Mouse (Mus musculus) neural tube, embryonic 10.5 days (tissue): Measurements from ENCODE around the gene Gpr65.
"Not testable (repeated sequence)": the region's sequence is repeated elsewhere in the genome, so short reads cannot be mapped to it uniquely, and the experiment has no call there.

Source experiments
- DNase-seq: peaks from one replicate; pipeline ENCODE4 v3.0.0-alpha.2; 2017; ENCODE audit warnings: low spot score; ENCODE audit errors: extremely low spot score

The Gpr65 gene

DNA sequence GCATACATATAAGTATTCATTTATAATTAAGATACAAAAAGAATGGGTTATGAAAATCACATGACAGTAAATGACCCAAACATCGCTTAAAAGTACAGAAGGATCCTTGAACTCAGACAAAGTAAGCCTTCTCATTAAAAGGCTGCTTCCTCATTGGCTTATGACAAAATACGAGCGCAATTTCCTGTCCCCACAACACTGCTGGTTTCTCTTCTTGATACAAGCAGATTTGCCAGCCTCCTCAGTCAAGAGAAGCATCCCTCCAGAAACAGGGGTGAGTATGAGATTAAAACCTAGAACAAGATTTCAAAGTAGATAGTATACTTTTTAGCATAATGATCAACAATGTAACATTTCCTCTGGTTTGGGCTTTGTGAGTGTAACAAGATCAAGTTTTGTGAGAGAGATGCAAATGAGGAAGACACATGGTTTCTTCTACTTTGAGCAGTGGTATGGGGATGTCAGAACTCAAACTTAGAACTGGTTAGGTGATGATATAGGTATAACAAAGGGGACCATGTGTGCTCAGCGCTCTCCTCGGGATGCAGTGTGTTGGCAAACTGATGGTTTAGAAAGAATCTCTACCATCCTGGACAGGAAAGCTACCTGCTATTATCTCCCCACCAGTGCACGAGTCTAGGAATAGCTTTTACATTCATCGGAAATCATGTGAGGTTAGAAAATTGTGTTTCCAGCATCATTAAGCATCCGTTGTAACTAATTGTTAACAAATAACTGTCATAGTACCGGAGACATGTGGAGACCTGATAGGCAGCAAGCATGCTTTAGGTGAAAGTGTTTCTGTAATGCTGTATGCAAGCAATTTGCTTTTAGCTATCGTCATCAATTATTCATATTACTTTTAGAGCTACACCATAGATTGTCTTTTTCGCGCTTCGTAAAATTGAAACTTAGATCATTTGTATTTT is at the start of gene Gpr65:
Gene Gpr65, plus strand, starts transcription at position 195 of the 929 bp plus-strand sequence.
- DNase-seq, result no peak

DNA sequence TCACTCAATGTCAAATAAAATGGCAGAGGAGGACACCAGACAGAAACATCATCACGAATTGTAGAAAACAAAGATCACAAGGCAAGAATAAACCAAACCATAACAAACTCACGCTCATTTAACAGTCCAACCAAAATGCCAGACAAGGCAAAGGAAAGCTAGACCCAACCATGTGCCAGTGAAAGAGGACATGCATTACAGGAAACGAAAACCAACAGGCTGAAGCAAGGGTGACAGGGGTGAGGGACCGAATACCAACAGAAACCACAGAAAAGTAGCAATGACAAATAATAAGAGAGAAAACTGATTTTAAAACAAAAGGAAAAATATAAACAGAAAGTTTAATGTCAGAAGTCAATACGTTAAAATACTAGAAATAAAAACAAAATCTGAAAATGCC is 45.1 kb upstream of the Gpr65 start:
- DNase-seq, result no peak

DNA sequence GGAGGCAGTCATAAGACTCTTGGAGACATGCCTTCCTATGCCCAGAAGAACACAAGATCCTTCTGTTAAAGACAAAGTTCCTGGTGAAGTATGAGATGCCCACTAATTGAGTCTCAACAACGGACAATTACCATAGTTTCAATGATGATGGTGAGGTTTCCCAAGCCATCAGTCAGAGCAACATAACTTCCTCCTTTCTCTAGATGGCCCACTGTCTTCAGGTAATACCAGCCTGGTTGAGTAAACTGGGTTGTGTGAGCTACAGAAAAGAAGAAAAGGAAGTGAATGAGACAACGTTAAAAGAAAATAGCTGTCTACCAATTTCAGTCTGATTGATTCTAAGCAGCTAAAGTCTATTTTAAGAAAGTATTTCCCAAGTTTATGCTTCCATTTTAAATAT is 41.4 kb upstream of the Gpr65 start:
- DNase-seq, result no peak

DNA sequence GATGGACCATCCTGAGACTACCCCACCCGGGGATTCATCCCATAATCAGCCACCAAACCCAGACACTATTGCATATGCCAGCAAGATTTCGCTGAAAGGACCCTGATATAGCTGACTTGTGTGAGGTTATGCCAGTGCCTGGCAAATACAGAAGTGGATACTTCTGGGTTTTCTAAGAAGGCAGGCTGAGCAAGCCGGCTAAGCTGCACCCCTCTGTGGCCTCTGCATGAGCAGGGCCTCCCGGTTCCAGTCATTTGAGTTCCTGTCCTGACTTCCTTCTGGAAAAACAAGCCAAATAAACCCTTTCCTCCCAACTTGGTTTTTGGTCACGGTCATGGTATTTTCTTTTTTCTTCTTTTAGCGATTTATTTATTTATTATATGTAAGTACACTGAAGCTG is 30.0 kb upstream of the Gpr65 start:
- not testable (repeated sequence) for DNase-seq

DNA sequence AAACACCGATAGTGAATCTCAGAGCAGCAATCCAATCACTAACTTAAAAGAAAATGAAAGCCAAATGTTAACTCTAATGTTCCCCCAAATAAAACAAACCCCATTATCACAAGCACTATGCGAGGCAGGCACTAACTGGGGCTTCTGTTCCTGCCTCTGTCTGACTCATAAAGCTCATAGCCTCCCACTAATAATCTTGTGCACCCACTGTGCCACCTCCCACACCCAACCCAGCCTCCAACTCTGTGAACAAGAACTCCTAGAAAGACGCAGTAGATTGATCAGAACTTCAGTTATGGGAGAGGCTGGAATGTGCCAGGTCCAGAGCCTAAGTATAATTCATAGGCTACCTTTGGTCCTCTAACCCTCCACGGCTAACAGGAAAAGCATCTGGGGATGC is 24.3 kb upstream of the Gpr65 start:
- no peak for DNase-seq

DNA sequence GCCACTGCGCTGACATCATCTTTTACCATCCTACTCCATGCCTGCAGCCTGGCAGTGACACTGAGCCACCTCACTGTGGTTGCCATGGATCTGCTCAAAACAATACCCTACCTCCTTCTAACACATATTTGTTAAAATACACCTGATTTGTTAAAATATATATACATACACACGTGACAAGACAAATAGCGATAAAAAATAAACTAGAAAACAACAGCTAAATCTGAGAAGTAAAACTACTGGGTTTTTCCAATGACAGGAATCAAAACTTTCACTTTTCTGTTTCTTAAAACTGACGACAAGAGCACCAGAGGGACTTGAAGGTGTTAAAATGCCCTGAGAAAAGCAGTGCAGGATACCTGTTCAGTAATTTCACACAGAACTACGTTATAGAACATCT is 23.6 kb upstream of the Gpr65 start:
- DNase-seq, result no peak

DNA sequence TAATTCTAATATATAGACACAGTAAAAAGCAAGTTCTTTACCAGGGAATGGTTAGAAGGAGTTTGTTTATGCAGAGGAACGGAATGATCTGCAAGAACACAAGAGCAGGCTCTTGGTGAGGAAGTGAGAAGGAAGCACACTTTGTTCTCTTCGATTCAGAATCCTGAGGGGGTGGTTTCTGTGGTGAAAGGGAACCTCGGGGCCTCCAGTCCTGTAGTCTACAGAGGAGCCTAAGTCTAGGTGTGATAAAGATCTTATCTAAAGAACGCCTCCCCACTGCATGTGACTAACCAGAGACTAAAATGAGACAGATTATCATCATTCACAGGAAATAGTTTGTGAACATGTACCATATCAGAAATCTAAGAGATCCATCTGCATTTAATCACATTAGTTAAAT is 21.6 kb upstream of the Gpr65 start:
- DNase-seq, result no peak

DNA sequence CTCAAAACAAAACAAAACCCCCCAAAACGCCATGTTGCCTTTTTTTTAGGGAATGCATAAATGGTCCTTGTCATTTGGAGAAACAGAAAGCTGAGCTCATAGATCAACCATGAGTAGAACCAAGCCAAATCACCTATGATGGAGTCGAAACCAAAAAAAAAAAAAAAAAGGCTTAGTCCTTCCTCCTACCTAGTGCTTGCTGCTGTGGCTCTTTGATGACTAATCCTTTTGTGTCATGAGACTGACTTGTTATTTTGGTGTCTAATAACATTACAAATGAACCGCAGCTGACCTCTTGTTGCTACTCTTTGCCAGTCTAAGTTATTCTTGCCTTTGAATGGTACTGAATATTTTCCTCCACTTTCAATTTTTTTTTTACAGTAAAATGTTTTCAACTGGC is 18.8 kb upstream of the Gpr65 start:
- no peak for DNase-seq

DNA sequence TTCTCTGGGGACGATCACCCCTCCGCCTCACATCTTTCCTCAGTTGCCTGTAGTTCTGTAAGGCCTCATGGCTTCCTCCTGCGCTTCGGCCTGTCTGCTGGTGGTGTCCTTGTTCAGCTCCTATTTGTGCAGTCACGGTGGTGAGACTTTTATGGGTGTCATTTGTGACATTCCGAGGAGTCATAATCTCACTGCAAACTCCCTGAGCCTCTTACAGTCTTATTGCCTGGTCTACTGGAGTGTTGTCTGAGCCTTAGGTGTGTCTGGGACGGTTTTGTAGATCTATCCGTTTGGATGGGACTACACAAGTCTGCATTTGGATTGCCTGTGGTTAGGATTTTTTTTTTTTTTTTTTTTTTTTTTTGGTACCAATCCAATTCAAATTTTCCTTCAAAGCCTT is 18.1 kb upstream of the Gpr65 start:
- DNase-seq, result no peak

DNA sequence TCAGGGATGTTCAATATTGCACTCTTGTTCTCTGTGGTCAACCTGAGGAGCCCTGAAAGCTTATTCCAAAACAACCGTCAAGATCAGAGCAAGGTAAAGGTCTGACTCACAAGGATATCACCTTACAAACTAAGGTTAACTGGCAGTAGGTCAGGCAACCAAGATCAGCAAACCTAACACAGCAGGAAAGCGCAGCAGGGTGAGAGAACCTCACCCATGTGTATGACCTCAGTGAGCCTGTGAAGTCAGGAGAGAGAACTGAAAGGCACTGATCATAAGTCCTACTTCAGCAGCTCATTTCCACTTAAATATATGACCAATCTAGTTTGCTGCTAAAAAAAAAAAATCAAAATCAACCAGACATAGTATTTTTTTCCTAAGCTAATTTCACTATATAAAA is 16.0 kb upstream of the Gpr65 start:
- no peak for DNase-seq

DNA sequence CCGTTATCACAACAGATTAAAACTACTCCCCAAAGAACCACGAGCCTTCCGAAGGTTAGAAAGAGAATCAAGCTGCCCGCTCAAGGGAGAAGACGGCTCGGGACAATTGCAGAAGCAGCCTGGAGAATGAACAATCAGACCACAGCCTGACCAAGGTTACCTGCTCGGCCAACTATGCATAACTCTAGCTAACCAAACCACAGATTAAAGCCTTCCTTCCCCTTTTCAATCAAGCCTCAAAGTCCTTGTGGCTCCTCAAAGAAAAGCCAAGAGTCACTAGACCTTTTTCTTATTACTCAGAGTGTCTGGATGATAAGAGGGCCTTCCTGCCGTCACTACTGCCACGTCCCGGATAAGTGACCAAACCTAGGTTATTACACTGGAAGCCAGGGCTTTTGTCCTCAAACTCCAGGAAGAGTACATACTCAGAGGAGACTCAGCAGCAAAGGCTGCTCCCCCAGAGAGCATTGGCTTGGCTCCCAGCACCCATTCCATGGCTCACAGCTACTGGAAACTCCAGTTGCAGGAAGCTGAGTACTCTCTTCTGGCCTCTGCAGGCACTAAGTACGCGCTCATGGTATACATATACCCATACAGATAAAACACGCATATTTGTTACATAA is 13.0 kb upstream of the Gpr65 start:
- DNase-seq, result no peak

DNA sequence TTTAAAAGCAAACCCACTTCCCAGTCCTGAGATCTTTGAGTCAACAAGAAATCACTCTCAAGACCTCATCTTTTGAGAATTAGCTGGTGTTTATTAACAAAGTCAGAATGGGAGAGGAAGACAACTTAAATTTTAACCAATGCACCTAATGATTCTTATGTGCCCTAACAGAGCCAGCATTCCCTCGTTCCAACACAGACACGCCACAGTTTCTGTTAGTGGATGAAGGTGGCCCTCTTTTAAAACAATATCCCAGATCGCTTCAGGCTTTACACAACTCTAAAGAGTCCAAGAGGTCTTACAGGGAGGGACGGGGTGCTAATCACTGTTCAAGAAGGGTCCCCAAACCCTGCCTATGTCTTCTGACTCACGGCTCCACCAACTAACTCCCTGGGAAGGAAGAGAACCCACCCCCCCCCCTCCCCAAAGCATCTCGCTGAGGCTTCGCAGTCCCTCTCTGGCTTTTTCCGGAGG is 10.0 kb upstream of the Gpr65 start:
- no peak for DNase-seq

DNA sequence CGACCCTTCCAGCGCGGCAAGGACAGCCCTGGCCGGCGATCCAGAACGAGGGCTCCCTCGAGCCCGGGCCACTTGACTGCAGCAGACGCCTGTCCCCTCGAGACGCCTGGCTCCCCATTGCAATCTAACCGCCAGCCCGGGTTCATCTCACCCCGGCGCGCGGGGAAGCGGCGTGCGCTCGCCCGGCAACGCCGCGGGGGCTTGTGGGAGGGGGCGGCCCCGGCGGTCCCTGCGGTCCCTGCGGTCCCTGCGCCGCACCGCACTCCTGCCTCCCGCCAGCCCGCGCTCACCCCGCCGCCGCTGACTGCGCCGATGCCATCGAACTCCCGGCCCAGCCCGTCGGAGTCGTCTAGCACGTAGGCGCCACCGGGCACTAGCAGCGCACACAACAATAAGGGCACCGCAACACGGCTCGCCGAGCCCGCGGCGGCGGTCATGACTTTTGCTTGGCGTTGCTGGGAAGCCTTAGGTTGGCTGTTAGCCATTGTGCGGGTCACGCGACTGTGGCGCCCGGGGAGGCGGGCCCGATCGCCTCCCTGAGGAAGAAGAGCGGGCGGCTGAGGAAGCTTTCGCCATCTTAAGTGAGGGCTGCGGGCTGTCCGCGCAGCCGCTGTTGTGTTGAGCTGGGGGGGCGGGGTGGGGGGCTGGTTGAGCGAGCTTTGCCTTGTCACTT is 9.5 kb upstream of the Gpr65 start, which contains the start of gene Galc:
Gene Galc, minus strand, starts transcription at position 615 of the 673 bp plus-strand sequence.
- peak; percentile 88 for DNase-seq

DNA sequence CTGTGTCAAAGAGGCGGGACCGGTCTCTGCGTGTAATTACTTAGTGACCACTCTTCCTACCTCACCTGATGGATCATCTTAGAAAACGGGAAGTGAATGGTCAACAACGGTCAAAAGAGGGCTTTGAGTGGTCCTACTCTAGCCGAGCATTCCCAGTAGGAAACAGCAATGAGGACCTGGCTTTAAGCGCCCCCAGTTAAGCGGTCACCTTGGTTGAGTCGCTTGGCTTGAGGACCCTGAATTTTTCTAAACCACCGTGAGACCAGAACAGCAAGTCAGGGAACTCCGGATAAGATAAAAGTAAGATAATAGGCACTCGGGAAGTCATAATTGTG is 8.9 kb upstream of the Gpr65 start:
- no peak for DNase-seq

DNA sequence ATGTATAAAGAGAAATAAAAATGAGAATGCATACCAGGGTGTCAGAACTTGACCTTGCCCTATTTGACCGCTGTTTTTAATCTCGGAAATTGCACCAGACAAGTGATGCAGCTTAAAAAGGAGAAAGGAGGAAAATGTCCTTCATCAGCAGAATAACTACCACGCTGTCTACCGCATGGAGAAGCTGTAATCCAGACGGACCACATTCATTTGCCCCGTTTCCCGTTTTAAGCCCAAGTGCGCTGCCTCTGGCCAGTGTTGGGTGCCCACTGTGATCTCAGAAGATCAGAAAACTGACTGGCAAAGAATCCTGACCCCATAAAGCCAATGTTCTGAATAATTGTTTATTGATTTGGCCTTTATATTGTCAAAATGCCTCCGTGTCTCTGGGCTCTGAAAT is 2.7 kb upstream of the Gpr65 start:
- no peak for DNase-seq

DNA sequence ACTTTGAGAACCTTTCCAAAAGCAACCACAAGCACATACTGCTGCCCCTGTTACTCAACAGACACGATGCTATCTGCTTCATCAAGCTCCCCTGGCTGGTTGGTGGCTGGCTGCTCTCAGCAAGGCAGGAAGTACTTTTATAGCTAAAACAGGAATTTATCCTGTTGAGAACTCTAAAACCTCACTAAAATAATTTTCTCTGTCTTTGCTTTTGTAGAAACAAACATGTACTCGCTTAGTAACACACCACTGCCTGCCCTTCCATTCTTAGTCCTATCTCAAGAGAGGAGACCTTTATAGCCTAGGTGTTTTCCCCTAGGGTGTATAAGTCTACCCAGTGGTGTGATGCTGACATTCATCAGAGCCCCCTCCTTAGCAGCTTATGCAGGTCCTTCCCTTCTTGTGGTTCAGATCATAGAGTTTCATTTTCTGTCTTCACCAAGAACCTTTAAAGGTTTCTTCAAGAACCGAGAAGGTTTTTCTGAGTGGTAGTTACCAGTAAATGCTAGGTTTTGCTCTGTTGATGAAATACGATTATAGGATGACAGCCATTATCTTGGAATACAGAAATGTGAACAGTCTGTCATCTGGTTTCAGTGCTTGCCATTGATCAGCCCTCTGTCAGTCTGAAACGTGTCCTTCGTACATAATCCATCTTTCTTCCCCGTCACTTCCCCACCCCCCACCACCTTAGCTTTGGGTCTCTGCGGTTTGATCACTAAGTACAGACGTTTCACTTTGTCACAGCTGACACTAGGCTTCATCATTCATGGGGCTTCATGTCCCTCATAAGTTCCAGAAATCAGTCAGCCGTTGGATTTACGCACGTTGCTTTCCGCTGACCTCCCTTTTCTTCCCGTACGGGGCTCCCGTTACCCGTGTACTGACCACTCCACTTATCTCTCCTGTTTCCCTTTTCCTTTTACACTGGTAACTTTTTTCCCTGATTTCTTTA is 1.6 kb downstream of the Gpr65 start:
- DNase-seq, result no peak

DNA sequence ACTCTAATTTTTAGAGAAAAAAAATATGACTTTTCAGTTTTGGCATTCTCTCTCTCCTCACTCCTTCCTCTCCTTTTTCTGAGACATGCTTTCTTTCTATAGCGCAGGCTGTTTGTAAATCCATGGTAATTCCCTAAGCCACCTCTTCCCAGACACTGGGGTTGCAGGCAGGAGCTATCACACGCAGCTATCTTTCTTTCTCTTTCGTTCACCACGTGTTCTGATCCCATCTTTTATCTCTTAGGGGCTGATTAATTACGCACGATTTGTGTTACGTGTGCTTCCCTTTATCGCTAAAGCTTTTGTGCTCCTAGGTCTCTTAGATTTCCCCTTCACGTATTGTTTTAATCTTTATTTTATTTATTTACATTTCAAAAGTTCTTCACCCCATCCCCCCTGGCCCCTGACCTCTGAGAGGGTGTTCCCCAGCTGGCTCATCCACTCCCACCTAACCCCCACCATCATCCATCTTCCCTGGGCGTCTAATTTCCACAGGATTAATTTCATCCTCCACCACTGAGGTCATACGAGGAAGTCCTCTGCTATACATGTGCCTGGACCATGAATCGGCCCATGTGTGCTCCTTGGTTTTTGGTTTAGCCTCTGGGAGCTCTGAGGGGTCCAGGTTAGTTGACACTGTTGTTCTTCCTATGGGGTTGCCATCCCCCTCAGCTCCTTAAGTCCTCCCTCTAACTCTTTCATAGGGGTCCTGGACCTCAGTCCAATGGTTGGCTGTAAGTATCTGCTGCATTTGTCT is 2.6 kb downstream of the Gpr65 start:
- no peak for DNase-seq

DNA sequence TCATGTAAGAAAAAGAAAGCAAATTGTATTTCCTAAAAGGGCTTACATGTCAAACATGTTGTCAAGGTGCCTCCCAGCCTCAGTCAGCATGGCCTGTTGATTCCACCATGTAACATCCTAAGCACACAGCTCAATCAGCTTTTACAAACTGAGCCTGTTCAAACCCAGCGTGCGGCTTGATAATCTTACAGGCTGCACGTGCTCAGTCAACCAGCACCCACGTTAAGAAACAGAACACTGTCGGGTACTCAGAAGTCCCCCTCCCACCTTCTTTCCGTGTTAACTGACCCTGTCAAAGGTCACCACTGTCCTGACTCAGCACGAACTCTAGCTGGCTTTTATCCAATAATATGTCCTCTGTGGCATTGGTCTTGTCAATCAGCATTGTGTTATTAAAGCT is 4.0 kb downstream of the Gpr65 start:
- DNase-seq, result no peak

DNA sequence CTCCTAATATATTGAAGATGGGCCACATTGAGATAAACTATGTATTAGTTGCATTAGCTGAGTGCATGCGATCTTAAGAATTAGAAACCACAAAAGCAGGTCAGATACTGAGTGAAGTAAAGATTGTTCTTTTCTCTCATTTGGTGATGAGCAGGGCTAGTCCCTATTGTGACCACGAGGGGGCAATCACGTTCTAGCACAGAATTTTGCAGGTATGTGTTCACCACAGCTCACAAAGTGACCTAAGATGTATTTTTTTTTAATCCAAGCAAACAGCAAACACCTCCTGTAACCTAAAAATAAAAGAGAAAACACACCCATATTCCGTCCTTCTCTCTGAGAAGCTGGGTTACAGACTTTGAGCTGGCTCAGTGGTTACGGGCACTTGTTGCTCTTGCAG is 12.1 kb downstream of the Gpr65 start:
- peak; percentile 47 for DNase-seq

DNA sequence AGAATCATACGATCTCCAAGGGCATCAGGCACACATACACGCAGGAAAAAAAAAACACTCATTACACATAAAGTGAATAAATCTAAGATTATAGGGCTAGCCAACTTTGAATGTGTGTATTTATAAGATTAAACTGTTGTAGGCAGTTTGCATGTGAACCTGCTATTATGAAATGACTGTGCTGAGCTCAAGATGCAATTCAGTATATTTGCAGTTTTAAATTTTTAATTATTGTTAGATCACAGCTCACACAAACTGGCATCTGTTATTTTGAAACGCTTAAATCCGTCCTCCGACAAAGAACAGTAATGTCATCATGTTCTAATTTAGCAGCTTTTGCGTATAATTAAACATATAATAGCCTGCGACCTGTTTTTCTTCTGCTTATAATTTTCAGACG is 12.6 kb downstream of the Gpr65 start:
- no peak for DNase-seq
